Mouse (Mus musculus) gastrocnemius, adult 18-20 months (tissue): Measurements from ENCODE around the gene Ttyh2. TPM values are rescaled to one million over a fixed set of nuclear protein-coding genes. Genes with fewer than 3 reads are reported as not detected.
A peak's percentile ranks its signal among the peaks of the same experiment; 100 is the strongest.

ENCODE experiments used
- DNase-seq: peaks from one replicate; pipeline ENCODE4 v3.0.0; 2021; ENCODE audit warnings: low spot score
- long read RNA-seq, 2 experiments: library from polyadenylated mRNA; stranded (forward); transcript quantifications; one replicate each; pipeline ENCODE4 v2.0.0; 2021
- total RNA-seq, 2 experiments: library from RNA; stranded (reverse); gene quantifications; 2 replicates each; pipeline ENCODE4 v1.2.3; 2021

The Ttyh2 gene
- total RNA-seq = 10 to 100 TPM; 15.6 to 16.7 TPM
- long read RNA-seq, experiment 1, transcript Ttyh2-201 (14 exons, 3,486 nt) = major isoform, 11 of 26 reads
- long read RNA-seq, experiment 1, partial matches to known transcripts = 12 of 26 reads
- long read RNA-seq, experiment 1, other reads (novel, unspliced or antisense) = 3 of 26 reads
- long read RNA-seq, experiment 2, transcript Ttyh2-201 (14 exons, 3,486 nt) = major isoform, 5 of 14 reads
- long read RNA-seq, experiment 2, partial matches to known transcripts = 8 of 14 reads
- long read RNA-seq, experiment 2, other reads (novel, unspliced or antisense) = 1 of 14 reads

DNA sequence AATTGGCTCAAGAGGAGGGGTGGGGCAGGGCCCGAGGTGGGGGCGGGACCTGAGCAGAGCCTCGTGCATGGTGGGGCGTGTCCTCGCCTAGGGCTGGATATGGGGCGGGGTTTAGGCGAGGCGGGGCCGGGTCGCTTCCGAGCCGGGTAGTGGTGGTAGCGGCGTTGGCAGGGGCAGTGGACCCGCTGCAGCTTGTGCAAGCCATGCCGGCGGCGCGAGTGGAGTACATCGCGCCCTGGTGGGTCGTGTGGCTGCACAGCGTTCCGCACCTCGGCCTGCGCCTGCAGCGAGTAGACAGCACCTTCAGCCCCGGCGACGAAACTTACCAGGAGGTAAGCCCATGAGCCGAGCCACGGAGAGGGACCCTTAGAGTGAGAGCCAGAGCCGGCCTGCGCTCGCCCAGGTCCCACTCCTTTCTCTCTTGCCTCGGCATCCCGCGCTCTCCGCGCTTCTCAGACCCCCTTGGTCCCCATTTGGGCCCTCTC is at the start of gene Ttyh2:
Gene Ttyh2 (plus strand): TSS at position 91 of the 485 bp plus-strand sequence.
- DNase-seq = peak; percentile 84

GRCm38 (mm10) chr11:114626071-114626690 is 49.0 kb upstream of the Ttyh2 start:
- no peak for DNase-seq

DNA sequence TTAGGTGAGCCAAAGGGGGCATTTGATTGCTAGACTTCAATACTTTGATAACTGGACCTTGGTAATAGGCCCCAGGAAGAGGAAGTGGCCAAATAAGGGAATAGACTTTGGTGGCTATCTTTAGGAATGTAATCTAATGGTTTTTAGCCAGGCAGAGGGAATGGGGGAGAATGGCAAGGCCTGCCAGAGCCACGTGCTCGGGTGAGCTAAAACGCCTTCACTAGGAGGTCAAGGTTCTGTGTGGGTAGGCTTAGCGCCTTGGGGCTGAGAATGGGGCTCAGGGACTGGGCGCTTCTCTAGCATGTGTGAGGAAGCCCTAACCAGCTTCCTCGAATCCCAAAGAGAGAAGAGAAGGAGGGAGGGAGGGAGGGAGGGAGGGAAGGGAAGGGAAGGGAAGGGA is 48.2 kb upstream of the Ttyh2 start:
- DNase-seq = no peak

- no peak for DNase-seq
Measured at GRCm38 (mm10) chr11:114628032-114628431, 47.2 kb upstream of the Ttyh2 start.

DNA sequence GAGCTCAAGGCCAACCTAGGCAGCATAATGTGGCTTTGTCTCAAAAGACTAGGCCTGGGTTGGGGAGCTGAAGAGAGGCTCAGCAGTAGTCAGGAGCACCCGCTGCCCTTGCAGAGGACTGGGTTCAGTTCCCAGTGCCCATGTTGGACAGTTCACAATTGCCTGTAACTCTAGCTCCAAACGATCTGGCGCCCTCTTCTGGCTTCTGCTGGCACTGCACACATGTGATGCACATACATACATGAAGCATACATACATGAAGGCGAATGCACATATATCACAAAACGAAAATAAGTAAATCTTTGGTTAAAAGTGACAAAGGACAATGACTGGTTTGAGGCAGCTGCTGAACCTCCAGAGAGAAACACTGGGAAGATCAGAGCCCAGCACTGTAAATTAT is 45.2 kb upstream of the Ttyh2 start:
- no peak for DNase-seq

DNA sequence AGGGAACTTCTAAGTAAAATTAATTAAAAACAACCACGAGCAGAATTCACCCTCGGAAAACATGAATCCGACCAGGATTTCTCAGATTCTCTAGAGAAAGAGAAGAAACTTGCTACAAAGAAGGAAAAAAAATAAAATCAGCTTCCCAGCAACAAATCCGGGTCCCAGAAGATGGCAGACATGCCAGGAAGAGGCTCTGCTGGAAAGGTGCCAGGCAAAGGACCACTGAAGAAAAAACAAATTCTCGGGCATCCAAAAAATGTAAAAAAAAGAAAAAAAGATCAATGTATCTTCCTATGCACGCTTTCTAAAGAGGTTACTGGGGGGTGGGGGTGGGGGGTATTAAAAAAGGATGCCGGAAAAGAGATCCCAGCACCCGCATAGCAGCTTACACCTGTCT is 43.0 kb upstream of the Ttyh2 start:
- no peak for DNase-seq

- DNase-seq = peak; percentile 71
Measured at GRCm38 (mm10) chr11:114636292-114636691, 38.9 kb upstream of the Ttyh2 start.

- no peak for DNase-seq
Measured at GRCm38 (mm10) chr11:114636727-114637505, 38.3 kb upstream of the Ttyh2 start.

GRCm38 (mm10) chr11:114638647-114639290 is 36.5 kb upstream of the Ttyh2 start:
- no peak for DNase-seq

DNA sequence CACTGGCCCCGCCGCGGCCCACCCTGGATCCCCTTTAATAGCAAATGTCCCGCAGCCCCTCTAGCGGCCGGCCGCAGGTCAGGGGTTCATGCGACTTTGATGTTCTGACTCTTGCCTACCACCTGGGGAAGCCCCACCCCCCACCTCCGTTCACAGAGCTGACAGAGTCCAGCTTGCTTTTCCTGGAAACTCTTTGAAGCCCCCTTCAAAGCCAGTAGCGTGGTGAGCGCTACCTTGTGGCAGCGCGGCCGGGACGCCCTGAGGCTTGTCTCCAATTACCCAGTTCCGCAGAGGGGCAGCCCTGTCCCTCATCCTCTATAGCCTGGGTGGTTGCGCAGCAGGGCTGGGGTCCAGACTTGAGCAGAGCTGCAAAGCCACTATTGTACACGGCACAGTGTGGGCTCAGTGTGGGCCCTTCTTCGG is 35.5 kb upstream of the Ttyh2 start:
- DNase-seq = no peak

DNA sequence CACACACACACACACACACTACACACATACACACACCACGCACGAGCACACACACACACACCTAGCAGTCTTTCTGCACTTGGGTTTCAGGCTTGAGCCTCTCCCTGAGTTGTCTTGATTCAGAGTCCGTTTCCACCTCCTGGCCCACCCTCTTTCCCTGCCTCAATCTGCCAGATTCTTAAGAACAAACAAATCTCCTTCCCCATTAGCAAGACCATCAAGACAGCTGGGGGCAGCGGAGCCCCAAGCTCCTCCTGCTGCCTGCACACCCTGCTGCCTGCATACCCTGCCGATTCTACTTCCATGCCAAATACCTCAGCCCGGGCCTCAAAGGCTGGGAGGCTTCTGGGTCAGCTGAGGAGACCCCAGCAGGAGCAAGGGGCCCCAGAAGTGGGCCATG is 34.6 kb upstream of the Ttyh2 start:
- no peak for DNase-seq

GRCm38 (mm10) chr11:114641136-114641535 is 34.1 kb upstream of the Ttyh2 start:
- DNase-seq = no peak

DNA sequence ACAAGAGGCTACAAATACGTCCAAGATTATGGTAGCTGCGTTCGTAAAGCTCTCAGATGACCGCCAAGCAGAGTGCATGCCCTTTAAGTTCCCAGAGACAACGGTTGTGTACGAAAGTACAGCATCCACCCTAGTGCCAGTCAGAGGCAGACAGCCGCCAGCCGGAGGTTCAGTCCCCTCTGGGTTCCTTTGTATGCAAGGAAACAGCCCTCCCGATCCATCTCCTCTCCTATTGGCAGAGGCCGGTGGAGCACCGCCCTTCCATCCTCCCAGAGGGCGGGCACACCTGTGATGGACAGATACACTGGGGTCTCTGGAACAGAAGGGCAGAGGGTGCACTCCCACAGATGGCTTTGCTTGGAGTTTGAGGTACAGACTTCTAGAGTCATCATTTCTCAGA is 33.0 kb upstream of the Ttyh2 start:
- no peak for DNase-seq

- no peak for DNase-seq
Measured at GRCm38 (mm10) chr11:114642926-114643325, 32.3 kb upstream of the Ttyh2 start.

GRCm38 (mm10) chr11:114644122-114644521 is 31.1 kb upstream of the Ttyh2 start:
- no peak for DNase-seq

DNA sequence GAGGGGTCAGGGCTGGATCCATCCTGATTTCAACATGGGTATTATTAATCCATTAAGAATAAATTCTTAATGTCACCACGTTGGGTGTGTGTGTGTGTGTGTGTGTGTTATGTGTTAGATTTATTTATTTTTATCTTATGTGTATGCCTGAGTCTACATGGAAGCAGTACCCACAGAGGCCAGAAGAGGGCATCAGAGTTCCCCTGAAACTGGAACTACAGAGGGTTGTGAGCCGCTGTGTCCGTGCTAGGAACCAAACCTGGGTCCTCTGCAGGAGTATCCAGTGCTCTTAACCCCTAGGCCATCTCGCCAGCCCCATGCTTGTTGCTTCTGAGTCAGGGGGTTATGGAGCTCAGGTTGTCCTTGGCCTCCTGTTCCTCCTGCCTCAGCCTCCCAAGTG is 25.7 kb upstream of the Ttyh2 start:
- DNase-seq = no peak

GRCm38 (mm10) chr11:114652531-114652930 is 22.7 kb upstream of the Ttyh2 start:
- DNase-seq = no peak

- no peak for DNase-seq
Measured at GRCm38 (mm10) chr11:114653664-114654063, 21.6 kb upstream of the Ttyh2 start.

GRCm38 (mm10) chr11:114654552-114654951 is 20.7 kb upstream of the Ttyh2 start:
- DNase-seq = peak; percentile 76

GRCm38 (mm10) chr11:114655350-114656008 is 19.8 kb upstream of the Ttyh2 start:
- DNase-seq = peak; percentile 69

- DNase-seq = no peak
Measured at GRCm38 (mm10) chr11:114656994-114657644, 18.1 kb upstream of the Ttyh2 start.
